Mouse (Mus musculus) spleen, adult 18-20 months (tissue): ENCODE measurements around the gene Iqgap3.

Experiments
- DNase-seq, 2 experiments: peaks; one replicate each; pipeline ENCODE4 v3.0.0; 2022; ENCODE audit warnings: mixed read lengths in 2 of 2

The Iqgap3 gene

DNA sequence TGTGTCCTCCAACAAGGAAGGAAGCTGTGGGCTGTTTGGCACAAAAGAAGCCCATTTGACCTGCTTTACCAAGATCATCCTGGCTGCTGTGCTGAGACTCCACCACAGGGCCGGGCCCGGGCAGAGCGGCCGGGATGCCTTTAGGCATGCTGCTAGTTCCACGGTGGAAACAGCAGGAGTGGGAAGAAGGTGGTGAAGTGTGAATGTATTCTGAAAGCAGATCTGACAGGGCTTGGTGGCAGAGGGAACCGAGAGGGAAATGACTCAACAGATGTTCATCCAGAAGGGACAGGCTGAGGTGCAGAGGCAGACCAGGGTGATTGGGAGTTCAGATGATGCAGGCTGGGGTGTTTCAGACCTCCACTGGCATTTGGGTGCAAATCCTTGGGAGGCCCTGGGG lies 15.9 kb downstream of the Iqgap3 start:
- no peak for DNase-seq

DNA sequence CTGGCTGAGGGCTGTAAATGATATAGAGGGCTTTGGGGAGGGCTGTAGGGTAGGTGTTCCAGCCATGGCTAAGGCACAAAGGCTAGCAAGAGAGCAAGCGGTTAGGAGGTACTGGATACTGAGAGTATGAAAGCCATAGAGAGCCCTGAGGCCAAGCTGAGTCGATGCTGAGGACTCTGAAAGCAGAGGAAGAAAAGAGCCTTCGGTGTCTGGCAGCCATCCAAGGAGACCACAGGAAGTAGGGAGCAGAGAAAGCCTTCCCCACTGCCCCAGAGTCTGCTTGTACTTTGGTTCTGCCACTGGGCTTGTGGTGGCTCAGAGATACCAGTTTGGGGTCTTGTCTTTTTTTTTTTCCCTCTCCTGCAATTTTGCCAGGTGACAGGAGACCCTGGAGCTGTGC lies 18.5 kb downstream of the Iqgap3 start:
- no peak for DNase-seq

DNA sequence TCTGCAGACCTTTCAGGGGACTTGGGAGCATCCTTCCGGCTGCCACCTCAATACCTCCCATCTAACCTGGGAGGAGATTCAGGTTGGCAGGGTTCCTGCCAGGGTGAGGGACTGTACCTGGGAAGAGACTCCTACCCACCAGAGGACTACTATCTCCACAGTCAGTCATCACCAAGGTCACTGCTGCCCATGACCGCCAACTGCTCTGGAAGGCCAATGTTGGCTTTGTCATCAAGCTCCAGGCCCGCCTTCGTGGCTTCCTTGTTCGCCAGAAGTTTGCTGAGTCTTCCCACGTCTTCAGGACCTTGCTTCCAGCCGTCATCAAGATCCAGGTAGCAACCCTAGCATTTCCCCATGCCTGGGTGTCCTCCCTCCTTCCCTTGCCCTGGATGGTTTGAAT lies 20.0 kb downstream of the Iqgap3 start:
- no peak for DNase-seq

DNA sequence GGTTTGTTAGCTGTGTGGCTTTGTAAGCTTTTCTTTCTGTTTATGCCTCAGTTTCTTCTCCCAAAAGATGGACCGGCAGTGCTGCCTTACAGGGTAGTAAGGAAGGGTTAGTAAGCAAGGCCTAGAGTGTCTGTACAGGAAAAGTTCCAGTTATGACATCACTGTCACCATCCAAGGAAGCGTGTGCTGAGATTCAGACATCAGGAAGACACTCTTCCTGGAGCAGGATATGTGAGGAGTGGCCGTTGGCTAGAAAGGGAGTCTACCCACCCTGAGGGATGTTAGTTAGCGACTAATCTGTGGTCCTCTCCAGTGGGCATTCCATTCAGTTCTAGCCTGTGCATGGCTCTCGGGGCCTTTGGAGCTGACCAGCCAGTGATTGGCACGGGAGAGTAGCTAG lies 20.4 kb downstream of the Iqgap3 start:
- DNase-seq, result no peak

DNA sequence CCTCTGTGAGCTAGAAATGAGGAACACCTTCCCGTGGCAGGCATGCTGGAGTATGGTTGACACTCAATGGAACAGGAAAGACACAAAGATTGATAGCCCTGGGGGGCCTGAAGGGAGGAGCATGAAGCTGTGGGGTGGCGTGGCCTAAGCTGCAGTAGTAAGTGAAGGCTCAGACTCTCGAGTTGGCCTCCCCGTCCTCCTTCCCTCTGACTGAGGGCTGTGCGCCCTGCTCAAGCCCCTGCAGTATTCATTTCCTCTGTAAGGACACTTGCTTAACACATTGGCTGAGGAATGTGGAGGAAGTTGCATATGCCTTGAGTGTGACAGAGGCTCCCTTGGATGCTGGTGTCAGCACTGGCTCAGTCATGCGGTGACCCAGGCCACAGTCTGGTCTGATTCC lies 20.8 kb downstream of the Iqgap3 start:
- no peak for DNase-seq

DNA sequence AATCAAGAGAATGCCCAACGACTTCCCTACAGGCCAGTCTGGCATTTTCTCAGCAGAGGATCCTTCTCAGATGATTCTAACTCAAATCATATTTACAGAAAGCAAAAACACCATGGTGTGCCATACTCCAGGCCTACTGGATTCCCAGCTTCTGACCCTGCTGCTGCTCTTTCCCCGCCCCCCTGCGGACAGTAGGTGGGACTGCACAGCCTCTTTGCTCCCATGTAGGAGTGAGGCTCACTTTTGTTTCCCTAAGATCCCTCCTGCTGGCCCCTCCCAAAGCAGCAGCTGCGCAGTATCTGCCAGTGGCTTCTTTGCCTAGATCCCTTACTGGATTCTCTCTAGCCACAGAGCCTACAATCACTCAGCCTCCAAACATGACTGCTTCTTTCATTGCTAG lies 24.4 kb downstream of the Iqgap3 start:
- DNase-seq, result no peak

DNA sequence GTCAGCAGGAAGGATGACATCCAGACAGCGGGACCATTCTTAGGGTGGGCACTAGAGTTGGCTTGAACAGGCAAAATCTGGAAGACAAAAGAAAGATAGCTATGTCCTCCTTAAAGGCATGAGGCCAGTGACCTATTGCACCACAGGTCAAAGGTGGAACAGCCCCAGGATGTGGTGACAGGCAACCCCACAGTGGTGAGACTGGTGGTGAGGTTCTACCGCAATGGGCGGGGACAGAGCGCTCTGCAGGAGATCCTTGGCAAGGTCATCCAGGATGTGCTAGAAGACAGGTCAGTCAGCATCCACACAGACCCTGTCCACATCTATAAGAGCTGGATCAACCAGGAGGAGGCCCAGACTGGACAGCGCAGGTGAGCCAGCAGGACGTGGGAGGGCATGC lies 27.4 kb downstream of the Iqgap3 start:
- no peak for DNase-seq

DNA sequence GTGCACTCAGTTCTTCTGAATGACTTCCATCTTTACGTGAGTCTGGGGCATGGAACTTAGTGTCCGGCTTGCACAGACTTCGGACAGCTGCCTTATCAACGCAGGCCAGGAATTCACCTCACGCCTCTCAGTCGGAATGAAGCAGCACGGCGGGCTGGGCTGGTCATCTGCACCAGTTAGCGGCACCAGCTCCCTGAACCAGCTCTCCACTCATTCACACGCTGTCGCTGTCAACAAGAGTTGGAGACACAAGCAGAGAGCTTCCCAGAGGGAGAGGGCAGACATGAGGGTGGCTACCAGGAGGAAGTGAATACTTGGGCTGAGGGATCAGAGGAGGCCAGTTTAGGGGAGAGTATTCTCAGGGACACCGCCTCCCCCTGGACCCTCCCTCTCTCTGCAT lies 32.6 kb downstream of the Iqgap3 start:
- no peak for DNase-seq

DNA sequence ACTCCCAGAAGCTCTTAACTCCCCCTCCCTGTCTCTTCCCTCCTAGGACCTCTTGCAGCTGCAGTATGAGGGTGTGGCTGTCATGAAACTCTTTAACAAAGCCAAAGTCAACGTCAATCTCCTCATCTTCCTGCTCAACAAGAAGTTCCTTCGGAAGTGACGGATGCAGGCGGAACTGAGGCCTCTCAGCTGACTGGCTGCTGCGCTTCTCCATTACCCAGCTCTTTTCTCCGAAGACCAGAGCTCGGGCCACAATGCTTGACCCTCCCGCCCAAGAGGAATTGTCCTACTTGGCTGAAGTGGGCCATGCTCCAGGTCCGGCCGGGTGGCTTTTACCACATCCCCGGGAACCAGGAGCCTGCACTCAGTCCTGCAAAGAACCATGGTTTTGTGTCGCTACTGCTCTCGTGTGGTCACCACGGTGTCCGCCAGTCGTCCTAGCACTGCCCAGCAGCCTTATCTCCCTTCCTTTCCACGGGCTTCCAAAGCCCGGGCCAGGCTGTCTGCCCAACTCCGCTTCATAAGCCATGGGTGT lies 38.4 kb downstream of the Iqgap3 start:
- DNase-seq, result no peak

DNA sequence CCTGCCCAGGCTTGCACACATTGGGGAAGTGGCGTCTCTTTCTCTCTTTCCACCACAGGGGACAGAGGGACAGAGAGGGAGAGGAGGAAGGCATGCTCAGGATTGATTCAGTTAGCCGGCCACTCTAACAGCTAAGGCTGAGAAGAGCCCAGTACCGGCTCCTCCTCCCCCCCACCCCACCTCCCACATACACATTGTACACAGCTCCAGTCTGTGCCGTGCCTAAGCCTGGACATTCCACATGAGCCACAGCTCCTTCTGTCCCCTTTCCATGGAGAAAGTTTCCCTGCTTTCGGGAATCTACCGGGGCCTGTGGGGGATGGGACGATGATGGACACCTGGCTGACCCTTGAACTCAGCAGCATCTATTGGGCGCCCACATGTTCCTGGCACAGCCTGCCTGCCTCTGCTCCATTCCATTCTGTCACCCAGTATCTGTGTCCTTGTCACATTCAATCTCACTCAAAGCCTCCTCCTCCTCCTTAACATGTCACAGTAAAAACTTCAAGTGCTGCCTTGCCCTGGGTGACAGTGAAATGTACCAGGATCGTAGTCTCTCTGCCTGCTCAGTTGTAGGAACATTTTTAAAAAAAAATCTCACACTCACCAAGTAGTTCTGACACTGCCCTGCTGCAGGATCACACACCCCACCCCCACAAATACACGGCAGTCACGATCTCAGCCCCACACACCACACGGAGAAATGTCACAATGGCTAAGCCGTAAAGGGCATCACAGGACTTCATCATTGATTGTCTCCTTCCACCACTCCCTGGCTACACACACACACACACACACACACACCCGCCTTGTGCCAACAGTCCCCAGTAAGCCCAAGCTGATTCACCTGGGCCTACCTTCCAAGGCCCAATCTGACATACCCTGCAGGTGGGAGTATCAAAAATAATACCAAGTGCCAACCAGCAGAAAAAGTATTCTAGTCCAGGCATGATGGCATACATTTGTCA lies 39.7 kb downstream of the Iqgap3 start:
- DNase-seq, result no peak

DNA sequence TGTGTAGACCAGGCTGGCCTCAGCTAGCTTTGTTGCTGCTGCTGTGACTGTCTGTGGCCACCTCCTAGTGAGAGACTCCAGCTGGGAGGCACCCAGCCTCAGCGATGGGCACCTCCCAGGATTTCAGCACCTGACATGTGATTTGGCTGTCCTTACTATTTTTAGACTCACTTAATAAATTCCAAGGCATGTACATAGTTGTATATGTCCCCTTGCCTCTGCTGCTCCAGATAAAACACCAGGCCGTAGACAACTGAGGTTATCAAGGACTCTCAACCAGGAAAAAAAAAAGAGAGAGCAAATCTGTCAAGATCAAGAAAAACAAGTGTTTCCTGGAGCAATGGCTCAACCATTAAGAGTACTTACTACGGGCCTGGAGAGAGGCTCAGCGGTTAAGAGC lies 43.4 kb downstream of the Iqgap3 start:
- no peak for DNase-seq

DNA sequence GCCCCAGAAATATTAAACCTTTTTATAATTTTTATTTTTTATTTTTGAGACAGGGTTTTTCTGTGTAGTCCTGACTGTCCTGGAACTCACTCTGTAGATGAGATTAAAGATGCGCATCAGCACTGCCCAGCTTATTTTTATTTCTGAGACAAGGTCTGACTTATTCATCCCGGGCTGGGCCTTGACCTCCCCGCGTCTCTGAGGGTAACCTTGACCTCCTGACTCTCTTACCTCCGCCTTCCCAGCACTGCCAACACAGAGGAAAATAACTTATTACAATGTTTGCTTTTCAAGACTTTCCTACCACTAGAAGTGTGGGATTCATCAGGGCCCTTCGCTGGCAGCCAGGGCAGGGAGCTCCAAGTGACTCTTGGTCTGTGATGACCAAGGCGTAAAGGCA lies 44.4 kb downstream of the Iqgap3 start:
- DNase-seq, result no peak

DNA sequence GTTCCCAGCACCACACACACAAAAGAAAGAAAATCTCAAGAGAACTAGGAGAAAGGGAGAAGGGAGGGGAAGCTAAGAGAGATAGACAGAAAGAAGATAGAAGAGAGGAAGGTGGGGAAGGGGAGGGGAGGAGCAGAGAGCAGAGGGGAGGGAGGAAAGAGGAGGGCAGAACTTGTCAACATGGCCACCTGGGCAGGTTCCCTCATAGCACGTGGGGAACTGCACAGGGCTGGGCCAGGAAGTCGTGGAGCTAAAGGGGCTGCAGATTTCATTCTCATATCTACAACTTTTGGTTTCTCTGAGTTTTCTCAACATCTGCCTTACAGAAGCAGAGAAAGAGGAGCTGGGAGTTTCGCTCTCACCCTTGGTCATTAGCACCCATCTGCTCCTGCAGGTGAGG lies 45.9 kb downstream of the Iqgap3 start:
- DNase-seq, result no peak

DNA sequence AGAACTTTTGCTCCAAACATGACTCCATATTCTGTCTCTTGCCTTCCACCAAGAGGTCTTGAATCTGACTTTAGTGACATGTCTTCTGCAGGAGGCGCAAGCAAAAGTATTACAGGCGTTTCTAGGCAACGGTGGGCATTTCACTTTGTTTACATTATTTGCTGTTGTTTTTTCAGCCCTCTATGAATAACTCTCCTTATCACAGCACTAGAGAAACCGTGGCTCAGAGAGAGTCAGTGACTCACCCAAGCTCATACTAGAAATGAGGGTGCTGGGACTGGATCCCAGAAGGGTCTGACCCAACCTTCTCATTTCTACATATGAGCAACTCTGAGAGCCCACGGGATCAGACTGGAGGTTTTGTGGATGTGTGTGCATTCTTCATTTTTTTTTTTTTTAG lies 46.3 kb downstream of the Iqgap3 start:
- no peak for DNase-seq

DNA sequence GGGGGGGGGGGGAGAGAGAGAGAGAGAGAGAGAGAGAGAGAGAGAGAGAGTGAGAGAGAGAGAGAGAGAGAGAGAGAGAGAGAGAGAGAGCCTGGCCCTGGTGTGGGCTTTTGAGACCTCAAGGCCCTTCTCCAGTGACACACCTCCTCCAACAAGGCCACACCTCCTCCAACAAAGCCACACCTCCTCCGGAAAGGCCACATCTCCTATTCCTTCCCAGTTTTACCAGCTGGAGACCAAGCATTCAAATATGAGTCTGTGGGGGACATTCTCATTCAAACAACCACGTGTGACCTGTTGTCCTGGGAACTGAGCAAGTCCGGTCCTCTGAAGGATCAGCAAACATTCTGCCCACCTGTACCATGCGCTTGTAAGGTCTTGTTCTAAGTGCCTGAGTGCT lies 47.2 kb downstream of the Iqgap3 start:
- DNase-seq, result no peak

DNA sequence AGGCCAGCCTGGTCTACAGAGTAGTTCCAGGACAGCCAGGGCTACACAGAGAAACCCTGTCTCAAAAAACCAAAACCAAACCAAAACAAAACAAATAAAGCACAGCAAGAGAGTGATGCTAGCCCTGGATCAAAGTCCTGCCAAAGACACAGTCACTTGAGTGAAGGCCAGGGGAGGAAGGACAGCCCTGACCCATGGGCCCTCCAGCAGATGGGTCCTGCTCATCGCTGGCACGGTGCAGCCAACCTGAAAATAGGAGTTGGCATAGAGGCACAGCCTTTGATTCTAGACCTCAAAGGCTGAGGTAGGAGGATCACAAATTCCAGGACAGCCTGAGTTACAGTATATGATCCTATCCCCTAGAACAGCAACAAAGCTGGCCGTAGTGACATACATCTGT lies 49.3 kb downstream of the Iqgap3 start:
- no peak for DNase-seq

DNA sequence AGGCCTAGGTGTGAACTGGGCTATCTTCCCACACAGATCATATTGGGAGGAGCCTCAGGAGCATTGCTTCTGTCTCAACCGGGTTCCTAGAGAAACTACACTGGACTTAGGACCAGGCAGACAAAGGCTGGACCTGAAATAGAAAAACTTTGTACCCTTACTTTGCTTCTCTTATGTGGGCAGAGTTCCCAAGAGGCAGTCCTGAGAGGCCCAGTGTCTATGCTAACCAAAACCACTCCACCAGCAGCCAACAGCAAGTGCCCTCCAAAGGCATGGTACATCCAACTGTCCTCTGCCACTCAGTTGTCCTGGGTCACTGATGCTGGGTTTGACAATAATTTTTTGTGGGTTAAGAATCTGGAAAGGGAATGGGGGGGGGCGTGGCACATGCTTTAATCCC lies 50.7 kb downstream of the Iqgap3 start:
- DNase-seq, result no peak

DNA sequence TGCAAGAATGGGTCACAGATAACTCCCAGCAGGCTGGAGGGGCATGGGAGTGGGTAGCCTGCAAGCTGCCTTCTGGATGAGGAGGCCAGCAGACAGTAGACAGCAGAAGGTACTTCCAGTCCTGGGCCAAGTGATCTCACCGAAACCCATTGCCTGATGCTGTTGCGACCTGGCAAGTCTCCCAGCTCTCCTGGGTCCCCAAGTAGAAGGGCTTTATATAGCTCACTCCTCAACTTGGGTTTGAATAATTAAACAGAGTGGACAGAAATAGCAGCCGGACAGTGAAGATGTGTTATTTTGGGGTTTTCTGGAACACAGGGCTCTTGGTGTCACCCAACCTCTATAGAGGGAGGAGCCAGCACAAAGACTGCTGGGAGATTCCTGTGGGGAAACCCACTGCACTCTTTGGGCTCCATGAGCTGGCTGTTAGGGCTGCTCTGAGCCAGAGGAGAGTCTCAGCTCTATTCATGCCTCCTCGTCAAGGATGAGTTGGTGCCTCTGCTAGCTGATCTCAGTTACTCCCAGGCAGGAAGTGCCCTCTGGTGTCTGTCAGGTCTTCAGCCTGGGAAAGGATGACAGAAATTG lies 51.5 kb downstream of the Iqgap3 start:
- no peak for DNase-seq

DNA sequence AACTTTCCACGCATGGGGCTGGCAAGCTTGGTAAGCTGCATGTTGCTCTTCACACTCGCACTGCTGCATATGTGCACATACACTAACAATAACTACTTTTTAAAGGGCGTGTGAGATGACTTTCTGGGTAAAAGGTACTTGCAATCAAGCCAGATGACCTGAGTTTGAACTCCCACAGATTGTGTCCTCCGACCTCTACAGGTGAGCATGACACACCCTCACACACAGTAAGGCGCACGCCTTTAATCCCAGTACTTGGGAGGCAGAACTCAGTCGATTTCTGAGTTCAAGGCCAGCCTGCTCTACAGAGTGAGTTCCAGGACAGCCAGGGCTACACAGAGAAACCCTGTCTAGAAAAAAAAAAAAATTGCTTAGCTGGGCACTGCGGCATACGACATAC lies 54.6 kb downstream of the Iqgap3 start:
- DNase-seq, result no peak

DNA sequence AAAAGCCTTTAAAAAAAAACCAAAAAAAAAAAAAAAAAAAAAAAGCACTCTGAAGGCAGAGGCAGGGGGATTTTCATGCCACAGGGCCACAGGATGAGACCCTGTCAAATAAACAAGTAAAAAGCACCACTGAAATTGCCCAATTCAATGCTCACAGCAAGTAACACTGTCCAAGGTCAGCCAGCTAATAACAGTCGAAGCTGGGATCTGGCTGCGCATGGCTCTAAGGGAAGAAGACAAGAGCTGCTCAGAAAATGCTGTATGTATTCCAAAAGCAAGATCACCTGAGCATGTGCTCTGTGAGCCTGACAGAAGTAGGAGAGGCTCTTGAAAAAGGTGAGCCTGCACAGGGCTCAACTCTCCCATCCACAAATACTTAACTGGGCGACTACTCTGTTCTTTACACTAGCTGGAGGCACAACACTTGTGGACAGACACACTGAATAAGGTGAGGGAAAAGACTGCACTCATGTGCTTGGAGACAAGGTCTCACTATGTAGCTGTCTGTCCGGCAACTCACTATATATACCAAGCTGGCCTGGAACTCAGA lies 55.2 kb downstream of the Iqgap3 start:
- DNase-seq, result no peak

DNA sequence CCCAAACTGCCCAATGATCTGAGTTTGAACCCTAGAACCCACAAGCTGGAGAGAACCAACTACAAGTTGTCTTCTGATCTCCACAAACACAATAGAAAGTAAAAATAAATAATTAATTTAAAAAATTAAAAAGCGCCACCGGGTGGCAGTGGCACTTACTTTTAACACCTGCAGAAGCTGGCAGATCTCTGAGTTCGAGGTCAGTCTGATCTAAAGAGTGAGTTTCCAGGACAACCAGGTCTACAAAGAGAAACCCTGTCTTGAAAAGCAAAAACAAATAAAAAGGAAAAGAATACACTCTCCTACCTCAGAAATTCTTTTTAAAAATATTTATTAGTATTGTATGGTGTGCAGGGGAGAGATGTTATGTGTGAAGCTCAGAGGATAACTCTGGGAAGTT lies 56.0 kb downstream of the Iqgap3 start:
- no peak for DNase-seq

DNA sequence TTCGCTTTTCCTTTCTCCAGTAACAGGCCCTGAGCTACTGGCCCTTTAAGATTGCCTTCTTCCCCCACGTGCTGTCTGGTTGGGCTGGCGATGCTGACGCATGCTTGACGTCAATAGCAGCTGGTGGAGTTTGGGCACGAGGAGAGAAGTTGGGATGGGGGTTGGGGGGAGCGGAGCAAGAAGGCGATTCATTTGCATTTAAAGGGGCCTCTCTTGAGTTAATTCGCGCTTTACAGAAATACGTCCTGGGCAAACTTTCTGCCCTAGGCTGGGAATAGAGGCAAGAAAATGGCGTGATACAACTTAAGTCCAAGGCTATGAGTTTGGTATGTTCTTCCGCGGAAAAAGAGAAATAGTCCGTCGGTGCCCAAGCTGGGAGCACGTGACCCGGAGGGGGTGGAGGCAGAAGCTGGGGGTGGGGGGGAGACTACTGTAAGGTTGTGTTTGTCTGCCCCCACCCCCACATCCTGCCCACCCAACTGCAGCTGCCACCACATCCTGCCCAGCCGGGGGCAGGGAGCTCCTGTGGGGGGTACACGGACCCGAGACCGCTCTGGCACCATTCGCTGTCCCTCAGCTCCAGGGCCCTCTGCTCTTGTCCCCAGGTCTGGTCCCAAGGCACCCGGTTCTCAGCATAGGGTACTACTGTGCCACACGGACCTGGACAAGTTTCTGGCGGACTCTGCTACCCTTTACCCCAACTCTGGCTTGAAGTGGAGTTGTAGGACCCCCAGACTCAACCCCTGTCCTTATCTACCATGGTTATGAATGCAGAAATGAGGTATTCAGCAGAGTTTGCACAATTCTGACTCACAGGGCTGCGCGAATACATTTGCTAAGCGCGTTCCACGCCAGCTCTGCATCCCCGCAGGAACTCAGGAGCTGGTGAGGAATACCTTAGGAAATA lies 56.8 kb downstream of the Iqgap3 start:
- peak; percentile 83 to 89 for DNase-seq
